Mouse (Mus musculus) neural tube, embryonic 11.5 days (tissue): Measurements from ENCODE around the gene Ilf2. TPM values are rescaled to one million over a fixed set of nuclear protein-coding genes. Genes with fewer than 3 reads are reported as not detected.

Experiments used
- ATAC-seq: fragments of 200-750 bp; cut with Nextera tagmentation; 2 replicates; pipeline ENCODE4 v1.8.0; 2017; ENCODE audit warnings: moderate number of reproducible peaks, mild to moderate bottlenecking, moderate TSS enrichment, moderate library complexity; ENCODE audit not compliant: insufficient read depth, low FRiP score, low TSS enrichment
- DNase-seq: peaks from one replicate; pipeline ENCODE4 v3.0.0-alpha.2; 2015; ENCODE audit warnings: low spot score
- H3K27ac ChIP-seq: fragments of 300-500 bp; sonication (generic); 2 replicates; pipeline ENCODE4 v1.5.1; 2014; ENCODE audit warnings: low read depth, mild to moderate bottlenecking, low read length
- H3K27me3 ChIP-seq: fragments of 300-500 bp; sonication (generic); 2 replicates; pipeline ENCODE4 v1.6.1; 2014; ENCODE audit warnings: mild to moderate bottlenecking, low read length, mixed read lengths; ENCODE audit not compliant: control insufficient read depth, insufficient read depth
- H3K36me3 ChIP-seq: fragments of 300-500 bp; sonication (generic); 2 replicates; pipeline ENCODE4 v1.6.1; 2014; ENCODE audit warnings: mild to moderate bottlenecking, low read length, moderate library complexity, mixed read lengths; ENCODE audit not compliant: control insufficient read depth, insufficient read depth
- H3K4me1 ChIP-seq: fragments of 300-500 bp; sonication (generic); 2 replicates; pipeline ENCODE4 v1.6.1; 2014; ENCODE audit warnings: low read length, mixed read lengths; ENCODE audit not compliant: control insufficient read depth, insufficient read depth
- H3K4me2 ChIP-seq: fragments of 300-500 bp; sonication (generic); 2 replicates; pipeline ENCODE4 v1.6.1; 2014; ENCODE audit warnings: low read depth, mild to moderate bottlenecking, moderate library complexity
- H3K4me3 ChIP-seq: fragments of 300-500 bp; sonication (generic); 2 replicates; pipeline ENCODE4 v1.5.1; 2014; ENCODE audit warnings: low read depth, low read length
- H3K9ac ChIP-seq: fragments of 300-500 bp; sonication (generic); 2 replicates; pipeline ENCODE4 v1.6.1; 2014; ENCODE audit warnings: mild to moderate bottlenecking, low read length
- H3K9me3 ChIP-seq: fragments of 300-500 bp; sonication (generic); 2 replicates; pipeline ENCODE4 v1.6.1; 2016; ENCODE audit warnings: low read length; ENCODE audit not compliant: control insufficient read depth
- WGBS: fragments of 180-500 bp; shearing (Covaris S2); extraction: QIAGEN DNeasy Blood & Tissue Kit; methylation state at CpG from one replicate; pipeline ENCODE4 v1.1.7; 2014; 5-methylcytosine and 5-hydroxymethylcytosine counted together
- polyA plus RNA-seq: library from polyadenylated mRNA; unstranded; fragments of >200 nt; fragmentation: Nextera tagmentation; extraction: Ambion mirVana; gene quantifications from 2 replicates; pipeline ENCODE4 v1.2.1, GENCODE M21; 2014

The Ilf2 gene
- polyA plus RNA-seq, 1 experiment from 2014 or later = 333 TPM

GRCm38 (mm10) chr3:90465686-90466310, 10.1 kb upstream of the Ilf2 start, which contains the start of gene Npr1:
Gene Npr1 (minus strand): TSS chr3:90465866.
- Histone ChIP-seq H3K4me3 (peak within 1 kb of the TSS; percentile 47), H3K4me2 (peak within 1 kb of the TSS; percentile 53), H3K27ac (no peak within 1 kb of the TSS), H3K9ac (peak within 1 kb of the TSS; percentile 41), H3K4me1 (0 out of 2 replicates have a peak, but pooled peaks cover 3% of the 10 kb centered on the region), H3K9me3 (no peaks in the 10 kb centered on the region), H3K36me3 (no peaks in the 10 kb centered on the region), H3K27me3 (peaks cover 35% of the 10 kb centered on the region)
- DNase-seq (peak; percentile 38), ATAC-seq (peak; percentile 56)
- 0% methylated on average over 21 of the region's 49 CpGs for WGBS

DNA sequence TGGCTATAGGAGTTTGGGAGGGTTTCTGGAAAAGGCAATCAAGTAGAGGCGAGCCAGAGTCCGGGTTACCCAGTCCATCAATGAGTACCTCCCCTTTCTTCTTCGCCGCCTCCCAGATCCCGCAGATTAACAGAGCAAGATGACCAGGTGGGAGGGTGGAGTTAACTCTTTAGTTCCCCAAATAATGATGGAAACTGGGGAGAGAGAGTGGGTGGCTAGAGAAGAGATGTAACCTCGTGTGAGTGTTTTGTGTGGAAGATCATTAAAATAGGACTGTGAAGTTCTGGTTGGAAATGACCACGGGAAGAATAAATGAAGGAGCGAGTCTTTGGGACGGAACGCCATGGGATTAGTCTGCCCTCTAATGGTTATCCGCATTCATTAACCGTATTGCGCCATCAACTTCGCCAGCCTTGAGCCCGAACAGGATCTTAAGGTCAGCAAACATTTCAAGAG, 9.6 kb upstream of the Ilf2 start:
- WGBS = under 1% methylated on average over 15 of the region's 15 CpGs
- Histone ChIP-seq H3K27me3 (peaks cover 35% of the 10 kb centered on the region), H3K9me3 (no peaks in the 10 kb centered on the region), H3K4me3 (peak overlapping the region; percentile 47), H3K4me1 (0 out of 2 replicates have a peak, but pooled peaks cover 3% of the 10 kb centered on the region), H3K27ac (no peak overlapping the region), H3K36me3 (no peaks in the 10 kb centered on the region), H3K9ac (no peak overlapping the region), H3K4me2 (peak overlapping the region; percentile 53)
- ATAC-seq (peak; percentile 59), DNase-seq (peak; percentile 53)

- ATAC-seq = no peak
- H3K36me3 ChIP-seq = no peaks in the 10 kb centered on the region
- H3K27ac ChIP-seq = no peak overlapping the region
- H3K9me3 ChIP-seq = no peaks in the 10 kb centered on the region
- H3K4me2 ChIP-seq = no peak overlapping the region
- H3K4me1 ChIP-seq = 0 out of 2 replicates have a peak, but pooled peaks cover 3% of the 10 kb centered on the region
- no peak for DNase-seq
- H3K9ac ChIP-seq = no peak overlapping the region
- 94% methylated on average over 10 of the region's 10 CpGs for WGBS
- peaks cover 34% of the 10 kb centered on the region for H3K27me3 ChIP-seq
- no peak overlapping the region for H3K4me3 ChIP-seq
Observed at GRCm38 (mm10) chr3:90467618-90468300, 8.2 kb upstream of the Ilf2 start.

DNA sequence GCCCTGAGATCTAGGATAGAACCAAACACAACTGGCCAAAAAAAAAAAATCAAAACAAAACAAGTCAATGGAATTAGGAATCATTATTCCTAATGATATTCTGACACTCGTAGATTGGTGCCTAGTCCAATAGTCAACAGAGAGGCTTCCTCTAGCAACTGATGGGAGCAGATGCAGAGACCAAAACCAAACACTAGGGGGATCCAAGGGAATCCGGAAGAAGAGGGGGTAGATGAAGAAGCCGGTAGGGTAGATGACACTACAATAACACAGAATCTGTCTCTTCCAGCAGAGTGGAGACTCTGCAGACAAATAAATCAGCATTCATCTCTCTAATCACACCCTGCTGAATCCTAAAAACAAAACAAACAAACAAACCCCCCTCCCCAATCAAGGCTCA, 3.7 kb upstream of the Ilf2 start:
- no peak overlapping the region for H3K4me2 ChIP-seq
- H3K27ac ChIP-seq = no peak overlapping the region
- H3K9ac ChIP-seq = no peak overlapping the region
- no peaks in the 10 kb centered on the region for H3K36me3 ChIP-seq
- H3K9me3 ChIP-seq = no peaks in the 10 kb centered on the region
- DNase-seq (no peak), ATAC-seq (no peak)
- no peaks in the 10 kb centered on the region for H3K27me3 ChIP-seq
- H3K4me1 ChIP-seq = peaks cover 3% of the 10 kb centered on the region
- WGBS = 38% methylated on average over 3 of the region's 3 CpGs
- H3K4me3 ChIP-seq = no peak overlapping the region

- H3K36me3 ChIP-seq = peaks cover 15% of the 10 kb centered on the region
- peak; percentile 37 for ATAC-seq
- 43% methylated on average over 15 of the region's 16 CpGs for WGBS
- no peak overlapping the region for H3K27ac ChIP-seq
- H3K27me3 ChIP-seq = no peaks in the 10 kb centered on the region
- peaks cover 4% of the 10 kb centered on the region for H3K4me1 ChIP-seq
- H3K4me3 ChIP-seq = peak overlapping the region; percentile 19
- no peak overlapping the region for H3K9ac ChIP-seq
- no peak for DNase-seq
- H3K4me2 ChIP-seq = peak overlapping the region; percentile 33
- H3K9me3 ChIP-seq = no peaks in the 10 kb centered on the region
Observed at GRCm38 (mm10) chr3:90475151-90475830, 635 bp upstream of the Ilf2 start.

DNA sequence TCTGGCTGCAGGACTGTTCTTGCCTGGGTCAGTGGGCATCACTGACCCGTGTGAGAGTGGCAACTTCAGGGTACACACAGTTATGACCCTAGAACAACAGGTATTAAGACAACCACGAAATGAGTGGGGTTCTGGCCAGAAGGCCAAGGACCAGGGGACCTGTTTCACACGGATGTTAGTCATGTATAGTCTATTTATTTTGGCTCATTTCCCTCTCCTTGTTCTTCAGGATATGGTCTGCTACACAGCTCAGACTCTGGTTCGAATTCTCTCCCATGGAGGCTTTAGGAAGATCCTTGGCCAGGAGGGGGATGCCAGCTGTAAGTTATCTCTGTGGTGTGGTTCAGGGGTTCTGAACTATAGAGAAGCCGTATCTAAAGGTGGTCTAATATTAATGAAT, 11.1 kb downstream of the Ilf2 start:
- H3K4me1 ChIP-seq = 0 out of 2 replicates have a peak, but pooled peaks cover 3% of the 10 kb centered on the region
- ATAC-seq = no peak
- no peak overlapping the region for H3K4me2 ChIP-seq
- WGBS = 84% methylated on average over 5 of the region's 5 CpGs
- H3K9ac ChIP-seq = no peak overlapping the region
- H3K27me3 ChIP-seq = no peaks in the 10 kb centered on the region
- no peak for DNase-seq
- H3K9me3 ChIP-seq = no peaks in the 10 kb centered on the region
- H3K4me3 ChIP-seq = no peak overlapping the region
- peaks cover 32% of the 10 kb centered on the region for H3K36me3 ChIP-seq
- no peak overlapping the region for H3K27ac ChIP-seq

GRCm38 (mm10) chr3:90488576-90488975, 12.7 kb downstream of the Ilf2 start:
- ATAC-seq (no peak), DNase-seq (no peak)
- Histone ChIP-seq H3K27me3 (no peaks in the 10 kb centered on the region), H3K27ac (no peak overlapping the region), H3K4me2 (no peak overlapping the region), H3K9me3 (no peaks in the 10 kb centered on the region), H3K4me3 (no peak overlapping the region), H3K36me3 (peaks cover 22% of the 10 kb centered on the region), H3K9ac (no peak overlapping the region), H3K4me1 (0 out of 2 replicates have a peak, but pooled peaks cover 3% of the 10 kb centered on the region)
- WGBS = 89% methylated on average over 6 of the region's 6 CpGs

- DNase-seq (peak; percentile 96), ATAC-seq (peak; percentile 95)
- Histone ChIP-seq H3K4me3 (peak within 1 kb of the TSS; percentile 55), H3K9me3 (no peaks in the 10 kb centered on the region), H3K27ac (no peak within 1 kb of the TSS), H3K36me3 (peaks cover 13% of the 10 kb centered on the region), H3K4me1 (0 out of 2 replicates have a peak, but pooled peaks cover 3% of the 10 kb centered on the region), H3K4me2 (peak within 1 kb of the TSS; percentile 50), H3K27me3 (no peaks in the 10 kb centered on the region), H3K9ac (peak within 1 kb of the TSS; percentile 66)
- under 1% methylated on average over 37 of the region's 37 CpGs for WGBS
Observed at GRCm38 (mm10) chr3:90490696-90491256, 14.8 kb downstream of the Ilf2 start, which contains the start of gene Snapin. Gene Snapin (minus strand): TSS chr3:90491033.
